ENCODE assay signal across 17 mouse cellular contexts in genomic region chr1:76575487-76575886, GRCm38 (mm10).
DNase-seq lines count a peak whose midpoint lies in the region; ATAC-seq and TF ChIP-seq lines count a peak whose summit lies in the region.
"Had no signal": no experiment of that assay in that cellular context is flagged by ENCODE, and none has a peak within 500 bp of the region (broad histone marks: within the 10 kb centered on the region; RNA-seq: fewer than 3 reads in every experiment).

No protein-coding gene starts in this region.

- H3K4me1 ChIP-seq in kidney, adult 2 months (ENCODE audit: control insufficient read depth, insufficient read depth, low read length): no peaks in the 10 kb centered on the region
- H3K4me1 ChIP-seq in kidney, embryonic 15.5 days: peaks cover 5% of the 10 kb centered on the region
- peaks cover 8% of the 10 kb centered on the region for H3K4me1 ChIP-seq in neural tube, embryonic 13.5 days (replicated peaks)
- peaks cover 8% of the 10 kb centered on the region for H3K4me1 ChIP-seq in limb, embryonic 12.5 days (replicated peaks)
- H3K4me1 ChIP-seq: intestine, embryonic 15.5 days; midbrain, embryonic 13.5 days had no signal

- no peak for DNase-seq in cerebellum, adult 8-10 months
- peak; percentile 0 for DNase-seq in kidney, adult 2 months
- DNase-seq in neural tube, embryonic 10.5 days (ENCODE audit: extremely low spot score, low spot score): no peak
- DNase-seq in gastrocnemius, adult 18-20 months (ENCODE audit: low spot score): no peak
- DNase-seq: adrenal gland, postnatal 14 days; liver; lung, adult 2 months; lung, postnatal 4 days; right cerebral cortex, adult 18-20 months; spleen, adult 18-20 months had no signal

- no peak overlapping the region for H3K27ac ChIP-seq in kidney, adult 2 months (ENCODE audit: insufficient read depth, low read depth, low read length)
- H3K27ac ChIP-seq in kidney, embryonic 15.5 days: no peak overlapping the region
- peak overlapping the region; percentile 43; the same call in 1 of the 2 replicates for H3K27ac ChIP-seq in neural tube, embryonic 13.5 days (replicated peaks)
- H3K27ac ChIP-seq in limb, embryonic 12.5 days: 0 out of 2 replicates have a peak overlapping the region, but pooled peaks have one; percentile 8
- H3K27ac ChIP-seq: heart, embryonic 13.5 days; intestine, embryonic 15.5 days; midbrain, embryonic 13.5 days had no signal

- H3K4me3 ChIP-seq in kidney, adult 2 months (ENCODE audit: insufficient read depth, low read depth, low read length): no peak overlapping the region
- H3K4me3 ChIP-seq in kidney, embryonic 15.5 days (replicated peaks): no peak overlapping the region
- no peak overlapping the region for H3K4me3 ChIP-seq in neural tube, embryonic 13.5 days
- no peak overlapping the region for H3K4me3 ChIP-seq in limb, embryonic 12.5 days (replicated peaks)
- H3K4me3 ChIP-seq: heart, embryonic 13.5 days; intestine, embryonic 15.5 days; midbrain, embryonic 13.5 days had no signal

- H3K4me2 ChIP-seq in kidney, embryonic 15.5 days: no peak overlapping the region
- no peak overlapping the region for H3K4me2 ChIP-seq in neural tube, embryonic 13.5 days
- no peak overlapping the region for H3K4me2 ChIP-seq in limb, embryonic 12.5 days
- H3K4me2 ChIP-seq: heart, embryonic 13.5 days; intestine, embryonic 15.5 days; midbrain, embryonic 13.5 days had no signal

- 28% methylated on average over 5 of the region's 5 CpGs for WGBS in kidney, adult 2 months
- WGBS in kidney, embryonic 15.5 days: 41% methylated on average over 5 of the region's 5 CpGs
- 37% methylated on average over 5 of the region's 5 CpGs for WGBS in neural tube, embryonic 13.5 days
- WGBS in limb, embryonic 12.5 days: 44% methylated on average over 5 of the region's 5 CpGs

- ATAC-seq in cerebellum, adult (ENCODE audit: insufficient number of reproducible peaks, low FRiP score, low TSS enrichment): 0 out of 2 replicates have a peak, but pooled peaks have one; percentile 36
- no peak for ATAC-seq in kidney, embryonic 15.5 days (replicated peaks; ENCODE audit: low FRiP score)
- ATAC-seq in neural tube, embryonic 13.5 days (ENCODE audit: low read depth): no peak
- ATAC-seq in limb, embryonic 12.5 days (ENCODE audit: insufficient number of reproducible peaks, insufficient read depth, low FRiP score, low TSS enrichment, low read depth): no peak
- ATAC-seq: intestine, embryonic 15.5 days; midbrain, embryonic 13.5 days had no signal

- H3K9ac ChIP-seq in kidney, embryonic 15.5 days: no peak overlapping the region
- no peak overlapping the region for H3K9ac ChIP-seq in neural tube, embryonic 13.5 days
- H3K9ac ChIP-seq in limb, embryonic 12.5 days (replicated peaks): no peak overlapping the region
- H3K9ac ChIP-seq: heart, embryonic 13.5 days; intestine, embryonic 15.5 days; midbrain, embryonic 13.5 days had no signal

- TF ChIP-seq CTCF in kidney, adult 2 months (conservative IDR thresholded peaks at IDR 0.05; ENCODE audit: insufficient read depth, insufficient read length, low read depth, low read length): no peak

- H3K36me3 ChIP-seq in kidney, adult 2 months (ENCODE audit: control insufficient read depth, insufficient read depth, low read length): no peaks in the 10 kb centered on the region
- H3K36me3 ChIP-seq in kidney, embryonic 15.5 days: no peaks in the 10 kb centered on the region
- H3K36me3 ChIP-seq in neural tube, embryonic 13.5 days: no peaks in the 10 kb centered on the region
- H3K36me3 ChIP-seq in limb, embryonic 12.5 days: no peaks in the 10 kb centered on the region
- H3K36me3 ChIP-seq: heart, embryonic 13.5 days; intestine, embryonic 15.5 days; midbrain, embryonic 13.5 days had no signal

- no peaks in the 10 kb centered on the region for H3K27me3 ChIP-seq in kidney, adult 2 months (replicated peaks; ENCODE audit: control insufficient read depth, insufficient read depth, low read length)
- no peaks in the 10 kb centered on the region for H3K27me3 ChIP-seq in kidney, embryonic 15.5 days
- no peaks in the 10 kb centered on the region for H3K27me3 ChIP-seq in neural tube, embryonic 13.5 days
- H3K27me3 ChIP-seq in limb, embryonic 12.5 days: no peaks in the 10 kb centered on the region
- H3K27me3 ChIP-seq: heart, embryonic 13.5 days; intestine, embryonic 15.5 days; midbrain, embryonic 13.5 days had no signal

- TF ChIP-seq POLR2A in kidney, adult 2 months (IDR thresholded peaks at IDR 0.05; ENCODE audit: low read depth, low read length): no peak

- no peaks in the 10 kb centered on the region for H3K9me3 ChIP-seq in kidney, embryonic 15.5 days (replicated peaks)
- no peaks in the 10 kb centered on the region for H3K9me3 ChIP-seq in neural tube, embryonic 13.5 days
- H3K9me3 ChIP-seq in limb, embryonic 12.5 days: no peaks in the 10 kb centered on the region
- H3K9me3 ChIP-seq: heart, embryonic 13.5 days; intestine, embryonic 15.5 days; midbrain, embryonic 13.5 days had no signal

Comparison
In these comparisons a context has a peak if more than half of its experiments do, and no peak if none do; other contexts are left out.
1. H3K27ac ChIP-seq: peak in neural tube, embryonic 13.5 days (single experiment) and limb, embryonic 12.5 days (single experiment); none in kidney, adult 2 months (single experiment) and kidney, embryonic 15.5 days (single experiment).